Mouse (Mus musculus) liver, postnatal 0 days (tissue): ENCODE measurements around the gene Gstz1.

Experiments
- CTCF ChIP-seq: sonication (generic); IDR thresholded peaks from 2 replicates; pipeline ENCODE4 v1.5.1; 2016; ENCODE audit warnings: antibody characterized with exemption, low read depth
- EP300 ChIP-seq: IDR thresholded peaks from 2 replicates; pipeline ENCODE4 v1.6.1; 2016; ENCODE audit warnings: antibody characterized with exemption, low read depth, mild to moderate bottlenecking

- no peak for TF ChIP-seq CTCF
- TF ChIP-seq EP300: no peak
Measured at GRCm38 (mm10) chr12:87130224-87130623, 16.7 kb upstream of the Gstz1 start.
